ENCODE assay signal across 13 mouse cellular contexts in genomic region chr13:114304684-114305083, GRCm38 (mm10).
"Had no signal": no experiment of that assay in that cellular context is flagged by ENCODE, and none has a peak within 500 bp of the region (broad histone marks: within the 10 kb centered on the region; RNA-seq: fewer than 3 reads in every experiment).

No protein-coding gene starts in this region.

- H3K9ac ChIP-seq: limb, embryonic 15.5 days; liver, embryonic 12.5 days; lung, embryonic 14.5 days; midbrain, embryonic 15.5 days had no signal

- DNase-seq: kidney, adult 8-10 months; kidney, postnatal 36 days; layer of hippocampus, adult 9-11 months; layer of hippocampus, postnatal 36 days; lung, embryonic 14.5 days; lung, postnatal 10 days; lung, postnatal 4 days; thymus, postnatal 4 days had no signal

- H3K9me3 ChIP-seq: limb, embryonic 15.5 days; liver, embryonic 12.5 days; midbrain, embryonic 10.5 days; midbrain, embryonic 15.5 days had no signal

- H3K4me3 ChIP-seq: limb, embryonic 15.5 days; liver, embryonic 12.5 days; midbrain, embryonic 10.5 days; midbrain, embryonic 15.5 days had no signal

- H3K36me3 ChIP-seq: limb, embryonic 15.5 days; midbrain, embryonic 15.5 days had no signal

- ATAC-seq: intestine, postnatal 0 days; liver, embryonic 12.5 days; midbrain, embryonic 15.5 days had no signal

- H3K4me1 ChIP-seq: limb, embryonic 15.5 days; midbrain, embryonic 10.5 days; midbrain, embryonic 15.5 days had no signal

- H3K27ac ChIP-seq: limb, embryonic 15.5 days; liver, embryonic 12.5 days; midbrain, embryonic 10.5 days; midbrain, embryonic 15.5 days had no signal
